Mouse (Mus musculus) lung, embryonic 14.5 days (tissue): ENCODE results near the gene Olfr1380. TPM values are rescaled to one million over a fixed set of nuclear protein-coding genes. Genes with fewer than 3 reads are reported as not detected.

Experiments used
- ATAC-seq: fragments of 200-750 bp; cut with Nextera tagmentation; 2 replicates; pipeline ENCODE4 v1.8.0; 2017; ENCODE audit warnings: mild to moderate bottlenecking, moderate TSS enrichment, moderate library complexity; ENCODE audit not compliant: insufficient read depth
- DNase-seq: peaks from one replicate; pipeline ENCODE4 v3.0.0-alpha.2; 2015
- H3K27ac ChIP-seq: fragments of 300-500 bp; sonication (generic); 2 replicates; pipeline ENCODE4 v1.5.1; 2014; ENCODE audit warnings: low read depth, mild to moderate bottlenecking, moderate library complexity
- H3K27me3 ChIP-seq: fragments of 300-500 bp; sonication (generic); 2 replicates; pipeline ENCODE4 v1.6.1; 2014; ENCODE audit warnings: low read length, control low read depth; ENCODE audit not compliant: insufficient read depth
- H3K36me3 ChIP-seq: fragments of 300-500 bp; sonication (generic); 2 replicates; pipeline ENCODE4 v1.6.1; 2014; ENCODE audit warnings: control low read depth; ENCODE audit not compliant: insufficient read depth
- H3K4me1 ChIP-seq: fragments of 300-500 bp; sonication (generic); 2 replicates; pipeline ENCODE4 v1.6.1; 2014; ENCODE audit warnings: antibody characterized with exemption, control low read depth; ENCODE audit not compliant: insufficient read depth
- H3K4me2 ChIP-seq: fragments of 300-500 bp; sonication (generic); 2 replicates; pipeline ENCODE4 v1.6.1; 2014; ENCODE audit warnings: mild to moderate bottlenecking
- H3K4me3 ChIP-seq: fragments of 300-500 bp; sonication (generic); 2 replicates; pipeline ENCODE4 v1.5.1; 2014; ENCODE audit warnings: low read depth, low read length
- H3K9ac ChIP-seq: fragments of 300-500 bp; sonication (generic); 2 replicates; pipeline ENCODE4 v1.6.1; 2014
- H3K9me3 ChIP-seq: fragments of 300-500 bp; sonication (generic); 2 replicates; pipeline ENCODE4 v1.6.1; 2016; ENCODE audit warnings: low read depth, low read length, control low read depth
- CTCF ChIP-seq: IDR thresholded peaks from 2 replicates; pipeline ENCODE4 v1.5.1; 2016; ENCODE audit warnings: antibody characterized with exemption, low read depth
- WGBS: fragments of 180-500 bp; shearing (Covaris S2); extraction: QIAGEN DNeasy Blood & Tissue Kit; methylation state at CpG from one replicate; pipeline ENCODE4 v1.1.7; 2014; 5-methylcytosine and 5-hydroxymethylcytosine counted together
- polyA plus RNA-seq: library from polyadenylated mRNA; unstranded; fragments of >200 nt; fragmentation: Nextera tagmentation; extraction: Ambion mirVana; gene quantifications from 2 replicates; pipeline ENCODE4 v1.2.1, GENCODE M21; 2014

Gene Olfr1380
- polyA plus RNA-seq, 1 experiment from 2014 or later = not detected

- Histone ChIP-seq H3K27ac (no peak overlapping the region), H3K9ac (no peak overlapping the region), H3K9me3 (no peaks in the 10 kb centered on the region), H3K4me1 (no peaks in the 10 kb centered on the region), H3K36me3 (no peaks in the 10 kb centered on the region), H3K4me2 (no peak overlapping the region), H3K27me3 (peaks cover 19% of the 10 kb centered on the region), H3K4me3 (no peak overlapping the region)
- 33% methylated on average over 3 of the region's 3 CpGs for WGBS
- no peak for ATAC-seq
- peak; percentile 40 for DNase-seq
- no peak for TF ChIP-seq CTCF
Observed at GRCm38 (mm10) chr11:49612154-49612553, 55.5 kb downstream of the Olfr1380 start.

- H3K4me1 ChIP-seq = no peaks in the 10 kb centered on the region
- peaks cover 19% of the 10 kb centered on the region for H3K27me3 ChIP-seq
- H3K27ac ChIP-seq = no peak overlapping the region
- no peak overlapping the region for H3K9ac ChIP-seq
- H3K9me3 ChIP-seq = no peaks in the 10 kb centered on the region
- no peaks in the 10 kb centered on the region for H3K36me3 ChIP-seq
- DNase-seq (peak; percentile 65), ATAC-seq (peak; percentile 33; the same call in 1 of the 2 replicates)
- no peak overlapping the region for H3K4me3 ChIP-seq
- 13% methylated on average over 10 of the region's 10 CpGs for WGBS
- TF ChIP-seq CTCF = no peak
- H3K4me2 ChIP-seq = no peak overlapping the region
Observed at GRCm38 (mm10) chr11:49613349-49613748, 56.7 kb downstream of the Olfr1380 start.

Other genes with a start within 250 kb of the Olfr1380 start
- gene Olfr1391, start 234.1 kb upstream of the Olfr1380 start, polyA plus RNA-seq = not detected in 2 replicates
- not detected in 2 replicates for gene Olfr1390, start 221.7 kb upstream of the Olfr1380 start, polyA plus RNA-seq
- not detected in 2 replicates for gene Olfr1389, start 133.8 kb upstream of the Olfr1380 start, polyA plus RNA-seq
- 0.16 and 0.17 TPM in 2 replicates for gene Olfr1388, start 120.3 kb upstream of the Olfr1380 start, polyA plus RNA-seq
- not detected in 2 replicates for gene Olfr1387, start 101.5 kb upstream of the Olfr1380 start, polyA plus RNA-seq
- not detected in 2 replicates for gene Olfr1386, start 91.8 kb upstream of the Olfr1380 start, polyA plus RNA-seq
- gene Olfr1385, start 67.8 kb upstream of the Olfr1380 start, polyA plus RNA-seq = not detected in 2 replicates
- not detected in 2 replicates for gene Olfr1384, start 50.2 kb upstream of the Olfr1380 start, polyA plus RNA-seq
- gene Olfr1383, start 37.2 kb upstream of the Olfr1380 start, polyA plus RNA-seq = not detected in 2 replicates
- not detected in 2 replicates for gene Olfr1382, start 28.6 kb upstream of the Olfr1380 start, polyA plus RNA-seq
- not detected in 2 replicates for gene Olfr1381, start 13.4 kb upstream of the Olfr1380 start, polyA plus RNA-seq
- gene Flt4, start 52.4 kb downstream of the Olfr1380 start, polyA plus RNA-seq = 14.4 and 14.6 TPM in 2 replicates
- gene Scgb3a1, start 106.7 kb downstream of the Olfr1380 start, polyA plus RNA-seq = not detected in 2 replicates
- 73.1 and 76.0 TPM in 2 replicates for gene Cnot6, start 155.8 kb downstream of the Olfr1380 start, polyA plus RNA-seq
- gene Gfpt2, start 237.3 kb downstream of the Olfr1380 start, polyA plus RNA-seq = 10.4 and 11.6 TPM in 2 replicates